Mouse (Mus musculus): ENCODE results near the gene C130074G19Rik. TPM values are rescaled to one million over a fixed set of nuclear protein-coding genes. Genes with fewer than 3 reads are reported as not detected.

Gene C130074G19Rik
- polyA plus RNA-seq, 1 experiment, result 45.1 TPM

GRCm38 (mm10) chr1:184829897-184830296, 53.1 kb downstream of the C130074G19Rik start:
- Histone ChIP-seq H3K27me3 (ENCODE audit: control insufficient read depth, insufficient read depth, low read length) (no peaks in the 10 kb centered on the region), H3K27ac (ENCODE audit: insufficient read depth, low read depth, low read length) (no peak overlapping the region), H3K36me3 (ENCODE audit: control insufficient read depth, insufficient read depth, low read length) (peaks cover 57% of the 10 kb centered on the region), H3K4me3 (ENCODE audit: low read depth, low read length) (no peak overlapping the region), H3K4me1 (ENCODE audit: control insufficient read depth, insufficient read depth, insufficient read length, low read length) (peaks cover 17% of the 10 kb centered on the region)
- WGBS, result 50% methylated on average over 8 of the region's 8 CpGs
- TF ChIP-seq CTCF (IDR thresholded peaks at IDR 0.05; ENCODE audit: extremely low read depth, insufficient read length, insufficient replicate concordance, low read depth, low read length), result no peak
- no peak for TF ChIP-seq POLR2A (IDR thresholded peaks at IDR 0.05; ENCODE audit: low read depth, low read length)

GRCm38 (mm10) chr1:184827175-184827701, 55.8 kb downstream of the C130074G19Rik start:
- H3K27me3 ChIP-seq (ENCODE audit: control insufficient read depth, insufficient read depth, low read length), result no peaks in the 10 kb centered on the region
- TF ChIP-seq CTCF (IDR thresholded peaks at IDR 0.05; ENCODE audit: extremely low read depth, insufficient read length, insufficient replicate concordance, low read depth, low read length) (no peak), POLR2A (IDR thresholded peaks at IDR 0.05; ENCODE audit: low read depth, low read length) (no peak)
- 27% methylated on average over 23 of the region's 23 CpGs for WGBS
- peaks cover 20% of the 10 kb centered on the region for H3K4me1 ChIP-seq (ENCODE audit: control insufficient read depth, insufficient read depth, insufficient read length, low read length)
- peak overlapping the region; percentile 95 for H3K27ac ChIP-seq (ENCODE audit: insufficient read depth, low read depth, low read length)
- H3K4me3 ChIP-seq (ENCODE audit: low read depth, low read length), result peak overlapping the region; percentile 51
- peaks cover 46% of the 10 kb centered on the region for H3K36me3 ChIP-seq (ENCODE audit: control insufficient read depth, insufficient read depth, low read length)

GRCm38 (mm10) chr1:184825093-184825492, 57.9 kb downstream of the C130074G19Rik start:
- 24% methylated on average over 11 of the region's 11 CpGs for WGBS
- Histone ChIP-seq H3K4me3 (ENCODE audit: low read depth, low read length) (no peak overlapping the region), H3K27ac (ENCODE audit: insufficient read depth, low read depth, low read length) (0 out of 2 replicates have a peak overlapping the region, but pooled peaks have one; percentile 26)

GRCm38 (mm10) chr1:184824439-184824851, 58.6 kb downstream of the C130074G19Rik start:
- Histone ChIP-seq H3K4me3 (ENCODE audit: low read depth, low read length) (no peak overlapping the region), H3K36me3 (ENCODE audit: control insufficient read depth, insufficient read depth, low read length) (peaks cover 38% of the 10 kb centered on the region), H3K27ac (ENCODE audit: insufficient read depth, low read depth, low read length) (0 out of 2 replicates have a peak overlapping the region, but pooled peaks have one; percentile 26), H3K4me1 (ENCODE audit: control insufficient read depth, insufficient read depth, insufficient read length, low read length) (peaks cover 11% of the 10 kb centered on the region), H3K27me3 (ENCODE audit: control insufficient read depth, insufficient read depth, low read length) (no peaks in the 10 kb centered on the region)
- peak; percentile 99 for TF ChIP-seq CTCF (IDR thresholded peaks at IDR 0.05; ENCODE audit: extremely low read depth, insufficient read length, insufficient replicate concordance, low read depth, low read length)
- no peak for TF ChIP-seq POLR2A (IDR thresholded peaks at IDR 0.05; ENCODE audit: low read depth, low read length)
- 2% methylated on average over 12 of the region's 12 CpGs for WGBS

More at GRCm38 (mm10) chr1:184825093-184825492, 57.9 kb downstream of the C130074G19Rik start:
- Histone ChIP-seq H3K36me3 (ENCODE audit: control insufficient read depth, insufficient read depth, low read length) (peaks cover 41% of the 10 kb centered on the region), H3K27me3 (ENCODE audit: control insufficient read depth, insufficient read depth, low read length) (no peaks in the 10 kb centered on the region), H3K4me1 (ENCODE audit: control insufficient read depth, insufficient read depth, insufficient read length, low read length) (peaks cover 17% of the 10 kb centered on the region)
- TF ChIP-seq CTCF (IDR thresholded peaks at IDR 0.05; ENCODE audit: extremely low read depth, insufficient read length, insufficient replicate concordance, low read depth, low read length), result peak; percentile 66; the same call in 1 of the 2 replicates
- no peak for TF ChIP-seq POLR2A (IDR thresholded peaks at IDR 0.05; ENCODE audit: low read depth, low read length)

GRCm38 (mm10) chr1:184822678-184823077, 60.3 kb downstream of the C130074G19Rik start:
- H3K4me1 ChIP-seq (ENCODE audit: control insufficient read depth, insufficient read depth, insufficient read length, low read length), result peaks cover 8% of the 10 kb centered on the region
- H3K36me3 ChIP-seq (ENCODE audit: control insufficient read depth, insufficient read depth, low read length), result peaks cover 45% of the 10 kb centered on the region
- WGBS, result 67% methylated on average over 11 of the region's 11 CpGs
- H3K4me3 ChIP-seq (ENCODE audit: low read depth, low read length), result no peak overlapping the region
- TF ChIP-seq CTCF (IDR thresholded peaks at IDR 0.05; ENCODE audit: extremely low read depth, insufficient read length, insufficient replicate concordance, low read depth, low read length) (no peak), POLR2A (IDR thresholded peaks at IDR 0.05; ENCODE audit: low read depth, low read length) (no peak)
- H3K27ac ChIP-seq (ENCODE audit: insufficient read depth, low read depth, low read length), result no peak overlapping the region
- no peaks in the 10 kb centered on the region for H3K27me3 ChIP-seq (ENCODE audit: control insufficient read depth, insufficient read depth, low read length)

Other genes with a start within 250 kb of the C130074G19Rik start
- gene Hlx, start 150.6 kb downstream of the C130074G19Rik start, polyA plus RNA-seq (2012; rRNA removed), result 12.2 and 18.4 TPM in 2 replicates
- gene Marc1, start 71.9 kb downstream of the C130074G19Rik start, polyA plus RNA-seq (2012; rRNA removed), result 0.68 and 1.2 TPM in 2 replicates
- gene Marc2, start 36.8 kb downstream of the C130074G19Rik start, polyA plus RNA-seq (2012; rRNA removed), result 332 and 352 TPM in 2 replicates
- 1.1 and 1.5 TPM in 2 replicates for gene Mark1, start 116.4 kb upstream of the C130074G19Rik start, polyA plus RNA-seq (2012; rRNA removed)